Mouse (Mus musculus) heart, adult 2 months (tissue): ENCODE results near the gene Usp7.

Source experiments
- CTCF ChIP-seq: fragments of 200-600 bp; IDR thresholded peaks from 2 replicates; pipeline ENCODE4 v1.8.1; 2022; ENCODE audit warnings: antibody characterized with exemption, mild to moderate bottlenecking, moderate library complexity
- EP300 ChIP-seq: fragments of 200-500 bp; IDR thresholded peaks from 2 replicates; pipeline ENCODE4 v1.6.1; 2011; ENCODE audit warnings: low read depth, low read length, control low read depth; ENCODE audit not compliant: insufficient read depth
- POLR2A ChIP-seq: fragments of 200-500 bp; IDR thresholded peaks from 2 replicates; pipeline ENCODE4 v1.6.1; 2011; ENCODE audit warnings: mild to moderate bottlenecking, low read depth, low read length, control low read depth; ENCODE audit not compliant: insufficient read depth

GRCm38 (mm10) chr16:8724031-8724430, 68.1 kb downstream of the Usp7 start:
- TF ChIP-seq CTCF (no peak), POLR2A (no peak), EP300 (no peak)
